Mouse (Mus musculus) bone marrow macrophage, adult 2 months (primary cell): Measurements from ENCODE around the gene Dzank1.

Experiments used
- CTCF ChIP-seq: IDR thresholded peaks from 2 replicates; pipeline ENCODE4 v1.5.1; 2012; ENCODE audit warnings: low read depth, mild to moderate bottlenecking, low read length, moderate library complexity
- POLR2A ChIP-seq: IDR thresholded peaks from 2 replicates; pipeline ENCODE4 v1.6.1; 2012; ENCODE audit warnings: mild to moderate bottlenecking, low read depth, low read length, borderline replicate concordance

DNA sequence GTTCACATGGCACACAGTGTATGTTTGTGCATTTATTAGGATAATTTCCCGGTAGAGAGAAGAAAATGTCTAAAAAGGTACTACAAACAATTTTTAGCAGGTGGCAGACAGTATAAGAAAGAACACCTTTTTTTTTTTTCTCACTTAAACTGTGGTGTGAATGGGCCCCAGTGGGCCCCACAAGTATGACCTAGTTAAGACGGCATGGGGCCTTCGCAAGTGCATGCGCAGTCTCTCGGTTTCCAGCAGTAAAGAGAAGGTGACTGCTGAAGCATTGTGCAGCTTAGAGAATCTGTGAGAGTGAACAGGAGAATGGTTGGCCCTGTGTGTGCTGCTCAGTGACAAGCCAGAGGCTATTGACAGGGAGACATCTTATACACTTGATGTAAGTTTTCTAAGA is 37.9 kb downstream of the Dzank1 start:
- TF ChIP-seq POLR2A (no peak), CTCF (no peak)
